Mouse (Mus musculus) olfactory bulb, adult 2 months (tissue): ENCODE measurements around the gene Phox2b. TPM values are rescaled to one million over a fixed set of nuclear protein-coding genes. Genes with fewer than 3 reads are reported as not detected.

Experiments used
- H3K27ac ChIP-seq: fragments of 200-500 bp; 2 replicates; pipeline ENCODE4 v1.5.1; 2012; ENCODE audit warnings: low read depth, low read length; ENCODE audit not compliant: insufficient read depth
- H3K4me1 ChIP-seq: fragments of 200-500 bp; 2 replicates; pipeline ENCODE4 v1.6.1; 2012; ENCODE audit warnings: low read length; ENCODE audit not compliant: control insufficient read depth, insufficient read depth
- H3K4me3 ChIP-seq: fragments of 200-500 bp; 2 replicates; pipeline ENCODE4 v1.5.1; 2012; ENCODE audit warnings: mild to moderate bottlenecking, low read depth, low read length, moderate library complexity; ENCODE audit not compliant: insufficient read depth
- CTCF ChIP-seq: fragments of 200-500 bp; IDR thresholded peaks from 2 replicates; pipeline ENCODE4 v1.5.1; 2012; ENCODE audit warnings: low read depth, mild to moderate bottlenecking, low read length, moderate library complexity; ENCODE audit not compliant: insufficient read depth
- POLR2A ChIP-seq: fragments of 200-500 bp; IDR thresholded peaks from 2 replicates; pipeline ENCODE4 v1.6.1; 2012; ENCODE audit warnings: mild to moderate bottlenecking, low read depth, low read length, moderate library complexity; ENCODE audit not compliant: insufficient read depth
- WGBS: fragments of 180-500 bp; shearing (Covaris S2); methylation state at CpG from one replicate; pipeline ENCODE4 v1.1.7; 2018; 5-methylcytosine and 5-hydroxymethylcytosine counted together
- polyA plus RNA-seq: library from polyadenylated mRNA; stranded (reverse); fragments of >200 nt; gene quantifications from 2 replicates; pipeline ENCODE4 v1.2.4, GENCODE M21; 2012; ENCODE audit warnings: low replicate concordance; ENCODE audit not compliant: missing spikeins, insufficient read depth, insufficient read length

Phox2b gene
- polyA plus RNA-seq, 1 experiment = not detected

GRCm38 (mm10) chr5:67101793-67102600, 2.9 kb upstream of the Phox2b start:
- WGBS = 4% methylated on average over 28 of the region's 28 CpGs
- Histone ChIP-seq H3K27ac (no peak overlapping the region), H3K4me3 (no peak overlapping the region), H3K4me1 (no peaks in the 10 kb centered on the region)
- TF ChIP-seq CTCF = no peak
- no peak for TF ChIP-seq POLR2A

- WGBS = 5% methylated on average over 9 of the region's 9 CpGs
- H3K4me1 ChIP-seq = no peaks in the 10 kb centered on the region
- no peak for TF ChIP-seq CTCF
- no peak overlapping the region for H3K27ac ChIP-seq
- no peak overlapping the region for H3K4me3 ChIP-seq
Observed at GRCm38 (mm10) chr5:67101395-67101760, 2.3 kb upstream of the Phox2b start.

GRCm38 (mm10) chr5:67100564-67101394, 1.7 kb upstream of the Phox2b start:
- H3K4me3 ChIP-seq = no peak overlapping the region
- no peaks in the 10 kb centered on the region for H3K4me1 ChIP-seq
- no peak overlapping the region for H3K27ac ChIP-seq
- TF ChIP-seq POLR2A = no peak
- TF ChIP-seq CTCF = no peak
- 6% methylated on average over 34 of the region's 34 CpGs for WGBS

DNA sequence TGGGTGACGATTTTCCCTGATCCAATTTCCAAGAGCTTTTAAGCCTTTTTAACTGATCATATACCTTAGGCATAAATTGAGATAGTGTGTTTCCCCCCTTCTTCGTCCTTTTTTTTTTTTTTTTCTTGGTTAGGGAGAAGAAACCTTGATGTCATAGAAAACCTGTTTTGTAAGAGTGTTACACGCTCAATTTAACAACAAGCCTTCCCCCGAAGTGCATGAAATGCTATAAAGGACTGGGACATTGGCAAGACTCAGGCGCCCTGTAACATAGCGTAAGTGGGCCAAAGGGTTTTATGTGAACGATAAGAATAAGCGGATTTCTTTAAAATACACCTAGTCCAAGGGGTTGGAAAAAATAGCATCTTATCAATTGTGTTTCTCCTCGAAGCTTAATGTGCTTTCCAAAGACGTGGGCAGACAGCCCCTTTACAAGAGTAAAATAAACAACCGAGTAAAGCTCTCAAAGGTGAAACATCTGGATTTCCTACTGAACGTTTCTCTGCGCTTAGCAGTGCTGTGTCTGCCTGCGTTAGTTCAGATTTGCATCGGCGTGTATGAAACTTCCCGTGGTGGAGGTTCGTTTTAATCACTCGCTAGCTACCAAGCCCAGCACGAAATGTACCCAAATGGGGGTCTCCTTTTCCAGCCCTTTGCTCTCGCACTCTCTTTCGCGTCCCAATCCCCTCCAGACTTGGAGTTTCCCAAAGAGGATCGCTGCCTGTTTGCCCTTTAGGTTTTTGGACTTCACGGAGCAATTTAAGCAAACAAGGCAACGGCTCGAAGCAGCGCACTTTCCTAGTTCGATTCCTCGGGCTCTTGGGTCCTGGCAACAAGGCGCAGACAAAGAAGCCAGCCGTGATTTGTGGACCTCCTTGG, 531 bp upstream of the Phox2b start:
- Histone ChIP-seq H3K27ac (no peak overlapping the region), H3K4me1 (no peaks in the 10 kb centered on the region), H3K4me3 (no peak overlapping the region)
- TF ChIP-seq POLR2A = no peak
- no peak for TF ChIP-seq CTCF
- 4% methylated on average over 32 of the region's 32 CpGs for WGBS

DNA sequence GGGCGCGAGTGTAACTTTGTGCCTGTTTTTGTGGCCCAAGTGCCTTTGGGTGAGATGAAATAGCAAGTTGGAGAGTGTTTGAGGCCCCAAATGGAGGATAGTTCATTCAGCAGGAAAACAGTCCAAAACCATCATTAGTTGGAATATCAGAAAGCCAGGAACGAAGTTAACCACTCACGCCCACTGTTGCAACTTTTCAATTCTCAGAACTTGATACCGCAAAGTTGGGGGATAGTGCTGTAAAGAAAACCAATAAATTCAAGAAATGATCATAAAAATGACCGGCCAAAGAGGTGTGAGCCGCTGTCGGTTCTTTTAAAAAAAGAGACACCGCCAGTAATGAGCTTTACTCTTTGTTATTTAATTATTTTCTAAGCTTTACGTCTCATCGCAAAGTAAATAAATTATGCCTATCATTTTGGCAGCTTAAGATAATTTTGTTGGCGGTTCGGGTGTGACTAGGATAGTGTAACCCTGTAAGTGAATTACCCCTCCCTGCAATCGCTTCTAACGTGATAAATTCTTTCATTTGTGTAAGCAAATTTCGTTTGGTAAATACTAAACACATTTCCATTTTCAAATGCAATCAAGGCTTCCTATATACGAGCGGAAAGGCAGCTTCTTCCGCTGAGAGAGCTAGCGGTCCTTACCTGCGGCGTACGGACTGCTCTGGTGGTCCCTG, 909 bp downstream of the Phox2b start:
- no peak overlapping the region for H3K27ac ChIP-seq
- H3K4me3 ChIP-seq = no peak overlapping the region
- 7% methylated on average over 23 of the region's 23 CpGs for WGBS
- no peak for TF ChIP-seq CTCF
- no peak for TF ChIP-seq POLR2A
- H3K4me1 ChIP-seq = no peaks in the 10 kb centered on the region

- 5% methylated on average over 41 of the region's 41 CpGs for WGBS
- Histone ChIP-seq H3K4me3 (no peak overlapping the region), H3K4me1 (no peaks in the 10 kb centered on the region), H3K27ac (no peak overlapping the region)
- TF ChIP-seq CTCF (no peak), POLR2A (no peak)
Observed at GRCm38 (mm10) chr5:67097106-67098050, 1.7 kb downstream of the Phox2b start.

DNA sequence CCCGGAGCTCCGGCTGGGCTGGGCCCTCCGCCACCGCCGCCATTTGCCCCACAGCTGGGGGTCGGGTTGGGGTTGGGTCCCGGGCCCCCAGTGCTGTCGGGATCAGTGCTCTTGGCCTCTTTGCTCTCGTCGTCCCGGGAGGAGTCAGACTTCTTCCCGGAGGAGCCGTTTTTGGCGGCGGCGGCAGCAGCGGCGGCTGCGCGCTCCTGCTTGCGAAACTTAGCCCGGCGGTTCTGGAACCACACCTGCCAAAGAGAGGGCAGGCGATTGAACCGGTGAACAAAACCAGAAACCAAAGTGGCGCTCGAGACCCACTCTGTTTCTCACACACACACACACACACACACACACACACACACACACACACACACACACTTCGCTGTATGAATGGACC, 2.7 kb downstream of the Phox2b start:
- H3K4me1 ChIP-seq = no peaks in the 10 kb centered on the region
- no peak overlapping the region for H3K27ac ChIP-seq
- TF ChIP-seq CTCF (no peak), POLR2A (no peak)
- H3K4me3 ChIP-seq = no peak overlapping the region
- WGBS = 3% methylated on average over 28 of the region's 28 CpGs
